Mouse (Mus musculus) intestine, postnatal 0 days (tissue): ENCODE results near the gene Cib3. TPM values are rescaled to one million over a fixed set of nuclear protein-coding genes. Genes with fewer than 3 reads are reported as not detected.

Experiments
- ATAC-seq: fragments of 200-750 bp; cut with Nextera tagmentation; 2 replicates; pipeline ENCODE4 v1.8.0; 2017; ENCODE audit warnings: mild to moderate bottlenecking, moderate TSS enrichment, moderate library complexity
- H3K27ac ChIP-seq: fragments of 300-500 bp; sonication (generic); 2 replicates; pipeline ENCODE4 v1.5.1; 2014; ENCODE audit warnings: mild to moderate bottlenecking, low read depth, low read length, moderate library complexity
- H3K27me3 ChIP-seq: fragments of 300-500 bp; sonication (generic); replicated peaks from 2 replicates; pipeline ENCODE4 v1.6.1; 2014; ENCODE audit warnings: low read length, mixed read lengths; ENCODE audit not compliant: control insufficient read depth, insufficient read depth
- H3K36me3 ChIP-seq: fragments of 300-500 bp; sonication (generic); 2 replicates; pipeline ENCODE4 v1.6.1; 2014; ENCODE audit warnings: mild to moderate bottlenecking, moderate library complexity; ENCODE audit not compliant: control insufficient read depth, insufficient read depth
- H3K4me1 ChIP-seq: fragments of 300-500 bp; sonication (generic); replicated peaks from 2 replicates; pipeline ENCODE4 v1.6.1; 2014; ENCODE audit warnings: antibody characterized with exemption, low read length, mixed read lengths; ENCODE audit not compliant: control insufficient read depth, insufficient read depth
- H3K4me2 ChIP-seq: fragments of 300-500 bp; sonication (generic); replicated peaks from 2 replicates; pipeline ENCODE4 v1.6.1; 2014; ENCODE audit warnings: low read depth, mild to moderate bottlenecking, moderate library complexity
- H3K4me3 ChIP-seq: fragments of 300-500 bp; sonication (generic); 2 replicates; pipeline ENCODE4 v1.5.1; 2014; ENCODE audit warnings: low read depth, low read length
- H3K9ac ChIP-seq: fragments of 300-500 bp; sonication (generic); 2 replicates; pipeline ENCODE4 v1.6.1; 2014; ENCODE audit warnings: mild to moderate bottlenecking, low read depth, low read length
- H3K9me3 ChIP-seq: fragments of 300-500 bp; sonication (generic); 2 replicates; pipeline ENCODE4 v1.6.1; 2016; ENCODE audit warnings: mixed run types; ENCODE audit not compliant: control insufficient read depth
- CTCF ChIP-seq: sonication (generic); IDR thresholded peaks from 2 replicates; pipeline ENCODE4 v1.5.1; 2016; ENCODE audit warnings: low read depth, mild to moderate bottlenecking, control low read depth, antibody characterized with exemption, moderate library complexity
- WGBS: fragments of 180-500 bp; shearing (Covaris S2); extraction: QIAGEN DNeasy Blood & Tissue Kit; methylation state at CpG from one replicate; pipeline ENCODE4 v1.1.7; 2014; 5-methylcytosine and 5-hydroxymethylcytosine counted together
- polyA plus RNA-seq: library from polyadenylated mRNA; unstranded; fragments of >200 nt; fragmentation: Nextera tagmentation; extraction: Ambion mirVana; gene quantifications from 2 replicates; pipeline ENCODE4 v1.2.1, GENCODE M21; 2015

Gene Cib3
- polyA plus RNA-seq, 1 experiment from 2014 or later, result 0.16 TPM

GRCm38 (mm10) chr8:72192065-72192464, 20.6 kb downstream of the Cib3 start:
- H3K27ac ChIP-seq, result no peak overlapping the region
- TF ChIP-seq CTCF, result no peak
- no peak overlapping the region for H3K4me2 ChIP-seq
- no peaks in the 10 kb centered on the region for H3K27me3 ChIP-seq
- H3K4me1 ChIP-seq, result no peaks in the 10 kb centered on the region
- no peaks in the 10 kb centered on the region for H3K9me3 ChIP-seq
- H3K36me3 ChIP-seq, result no peaks in the 10 kb centered on the region
- no peak overlapping the region for H3K4me3 ChIP-seq
- no peak overlapping the region for H3K9ac ChIP-seq
- ATAC-seq, result no peak

GRCm38 (mm10) chr8:72190215-72190539, 22.5 kb downstream of the Cib3 start:
- WGBS, result 53% methylated on average over 2 of the region's 2 CpGs
- Histone ChIP-seq H3K27ac (peak overlapping the region; percentile 76), H3K9ac (peak overlapping the region; percentile 28; the same call in 1 of the 2 replicates), H3K4me2 (peak overlapping the region; percentile 59), H3K4me1 (no peaks in the 10 kb centered on the region), H3K27me3 (no peaks in the 10 kb centered on the region), H3K9me3 (no peaks in the 10 kb centered on the region), H3K36me3 (no peaks in the 10 kb centered on the region), H3K4me3 (peak overlapping the region; percentile 31; the same call in 1 of the 2 replicates)
- TF ChIP-seq CTCF, result no peak
- ATAC-seq, result 0 out of 2 replicates have a peak, but pooled peaks have one; percentile 9

GRCm38 (mm10) chr8:72189417-72190214, 23.0 kb downstream of the Cib3 start, which contains the start of gene Hsh2d:
Gene Hsh2d (plus strand): TSS chr8:72189638.
- ATAC-seq, result peak; percentile 84
- Histone ChIP-seq H3K4me1 (no peaks in the 10 kb centered on the region), H3K4me2 (peak within 1 kb of the TSS; percentile 59), H3K4me3 (peak within 1 kb of the TSS; percentile 31), H3K9me3 (no peaks in the 10 kb centered on the region), H3K27ac (peak within 1 kb of the TSS; percentile 76), H3K36me3 (no peaks in the 10 kb centered on the region), H3K27me3 (no peaks in the 10 kb centered on the region), H3K9ac (peak within 1 kb of the TSS; percentile 28; the same call in 1 of the 2 replicates)
- WGBS, result 45% methylated on average over 12 of the region's 12 CpGs
- TF ChIP-seq CTCF, result peak; percentile 70

- Histone ChIP-seq H3K4me2 (no peak overlapping the region), H3K4me1 (no peaks in the 10 kb centered on the region; the same call in 1 of the 2 replicates), H3K4me3 (no peak overlapping the region), H3K27ac (no peak overlapping the region), H3K9ac (no peak overlapping the region), H3K27me3 (no peaks in the 10 kb centered on the region), H3K9me3 (no peaks in the 10 kb centered on the region), H3K36me3 (no peaks in the 10 kb centered on the region)
- WGBS, result 90% methylated on average over 2 of the region's 2 CpGs
- ATAC-seq, result no peak
- TF ChIP-seq CTCF, result no peak
These were observed 24.8 kb downstream of the Cib3 start for GRCm38 (mm10) chr8:72187793-72188331.

GRCm38 (mm10) chr8:72183554-72184202, 29.0 kb downstream of the Cib3 start:
- Histone ChIP-seq H3K4me1 (no peaks in the 10 kb centered on the region; the same call in 1 of the 2 replicates), H3K27ac (no peak overlapping the region), H3K9me3 (no peaks in the 10 kb centered on the region), H3K4me2 (no peak overlapping the region), H3K4me3 (no peak overlapping the region), H3K36me3 (peaks cover 33% of the 10 kb centered on the region), H3K27me3 (no peaks in the 10 kb centered on the region), H3K9ac (no peak overlapping the region)
- TF ChIP-seq CTCF, result no peak
- WGBS, result 78% methylated on average over 2 of the region's 2 CpGs
- no peak for ATAC-seq

GRCm38 (mm10) chr8:72177346-72177925, 35.2 kb downstream of the Cib3 start:
- H3K4me2 ChIP-seq, result no peak overlapping the region
- no peak overlapping the region for H3K4me3 ChIP-seq
- 66% methylated on average over 5 of the region's 5 CpGs for WGBS
- no peak overlapping the region for H3K9ac ChIP-seq
- ATAC-seq, result peak; percentile 39; the same call in 1 of the 2 replicates
- TF ChIP-seq CTCF, result peak; percentile 92
- peaks cover 95% of the 10 kb centered on the region for H3K36me3 ChIP-seq
- no peak overlapping the region for H3K27ac ChIP-seq
- no peaks in the 10 kb centered on the region for H3K27me3 ChIP-seq
- no peaks in the 10 kb centered on the region for H3K4me1 ChIP-seq
- H3K9me3 ChIP-seq, result no peaks in the 10 kb centered on the region
